Mouse (Mus musculus) forebrain, embryonic 15.5 days (tissue): ENCODE data around the gene Ccl22. TPM values are rescaled to one million over a fixed set of nuclear protein-coding genes. Genes with fewer than 3 reads are reported as not detected.

ENCODE experiments used
- ATAC-seq: fragments of 200-750 bp; cut with Nextera tagmentation; replicated peaks from 2 replicates; pipeline ENCODE4 v1.8.0; 2017; ENCODE audit warnings: mild to moderate bottlenecking, moderate TSS enrichment, moderate library complexity
- H3K27ac ChIP-seq: fragments of 300-500 bp; sonication (generic); replicated peaks from 2 replicates; pipeline ENCODE4 v1.5.1; 2015; ENCODE audit warnings: mild to moderate bottlenecking, inconsistent platforms
- H3K27me3 ChIP-seq: fragments of 300-500 bp; sonication (generic); 2 replicates; pipeline ENCODE4 v1.6.1; 2015; ENCODE audit warnings: inconsistent platforms
- H3K36me3 ChIP-seq: fragments of 300-500 bp; sonication (generic); 2 replicates; pipeline ENCODE4 v1.6.1; 2015; ENCODE audit warnings: mild to moderate bottlenecking, inconsistent platforms
- H3K4me1 ChIP-seq: fragments of 300-500 bp; sonication (generic); 2 replicates; pipeline ENCODE4 v1.6.1; 2015; ENCODE audit warnings: inconsistent platforms
- H3K4me2 ChIP-seq: fragments of 300-500 bp; sonication (generic); replicated peaks from 2 replicates; pipeline ENCODE4 v1.6.1; 2015; ENCODE audit warnings: mild to moderate bottlenecking, inconsistent platforms
- H3K4me3 ChIP-seq: fragments of 300-500 bp; sonication (generic); 2 replicates; pipeline ENCODE4 v1.5.1; 2015; ENCODE audit warnings: mild to moderate bottlenecking, inconsistent platforms
- H3K9ac ChIP-seq: fragments of 300-500 bp; sonication (generic); replicated peaks from 2 replicates; pipeline ENCODE4 v1.6.1; 2015; ENCODE audit warnings: mild to moderate bottlenecking, inconsistent platforms
- H3K9me3 ChIP-seq: fragments of 300-500 bp; sonication (generic); 2 replicates; pipeline ENCODE4 v1.6.1; 2016; ENCODE audit warnings: inconsistent platforms
- WGBS: fragments of 180-500 bp; shearing (Covaris S2); methylation state at CpG from one replicate; pipeline ENCODE4 v1.1.7; 2015; ENCODE audit warnings: mixed read lengths; 5-methylcytosine and 5-hydroxymethylcytosine counted together
- polyA plus RNA-seq: library from polyadenylated mRNA; unstranded; fragments of >200 nt; fragmentation: Nextera tagmentation; extraction: Ambion mirVana; gene quantifications from 2 replicates; pipeline ENCODE4 v1.2.1, GENCODE M21; 2015

The Ccl22 gene
- polyA plus RNA-seq, 1 experiment from 2014 or later = not detected

- Histone ChIP-seq H3K4me3 (no peak overlapping the region), H3K9ac (no peak overlapping the region), H3K9me3 (no peaks in the 10 kb centered on the region), H3K27ac (no peak overlapping the region), H3K36me3 (no peaks in the 10 kb centered on the region), H3K27me3 (no peaks in the 10 kb centered on the region), H3K4me2 (no peak overlapping the region), H3K4me1 (no peaks in the 10 kb centered on the region)
- WGBS = 90% methylated on average over 3 of the region's 3 CpGs
- no peak for ATAC-seq
These were observed 4.8 kb upstream of the Ccl22 start for GRCm38 (mm10) chr8:94740591-94740990.

GRCm38 (mm10) chr8:94741726-94742125 lies 3.7 kb upstream of the Ccl22 start:
- H3K4me1 ChIP-seq = no peaks in the 10 kb centered on the region
- H3K4me2 ChIP-seq = no peak overlapping the region
- H3K27me3 ChIP-seq = no peaks in the 10 kb centered on the region
- H3K27ac ChIP-seq = no peak overlapping the region
- ATAC-seq = no peak
- H3K9ac ChIP-seq = no peak overlapping the region
- H3K4me3 ChIP-seq = no peak overlapping the region
- WGBS = 87% methylated on average over 4 of the region's 4 CpGs
- H3K36me3 ChIP-seq = no peaks in the 10 kb centered on the region
- H3K9me3 ChIP-seq = no peaks in the 10 kb centered on the region

- 92% methylated on average over 5 of the region's 5 CpGs for WGBS
- H3K27ac ChIP-seq = no peak overlapping the region
- no peak for ATAC-seq
These were observed 906 bp upstream of the Ccl22 start for GRCm38 (mm10) chr8:94744484-94744883.

GRCm38 (mm10) chr8:94744972-94745371 lies 418 bp upstream of the Ccl22 start:
- no peak for ATAC-seq
- no peaks in the 10 kb centered on the region for H3K27me3 ChIP-seq
- 79% methylated on average over 9 of the region's 9 CpGs for WGBS

More at GRCm38 (mm10) chr8:94744484-94744883, 906 bp upstream of the Ccl22 start:
- H3K4me1 ChIP-seq = no peaks in the 10 kb centered on the region
- H3K4me3 ChIP-seq = no peak overlapping the region
- H3K9me3 ChIP-seq = no peaks in the 10 kb centered on the region
- no peaks in the 10 kb centered on the region for H3K27me3 ChIP-seq
- H3K36me3 ChIP-seq = no peaks in the 10 kb centered on the region
- no peak overlapping the region for H3K9ac ChIP-seq
- H3K4me2 ChIP-seq = no peak overlapping the region

GRCm38 (mm10) chr8:94746832-94747231 lies 1.4 kb downstream of the Ccl22 start:
- WGBS = 85% methylated on average over 8 of the region's 8 CpGs
- H3K9ac ChIP-seq = no peak overlapping the region
- H3K4me2 ChIP-seq = no peak overlapping the region
- no peaks in the 10 kb centered on the region for H3K9me3 ChIP-seq
- no peaks in the 10 kb centered on the region for H3K4me1 ChIP-seq
- ATAC-seq = no peak
- no peaks in the 10 kb centered on the region for H3K36me3 ChIP-seq
- H3K4me3 ChIP-seq = no peak overlapping the region
- H3K27ac ChIP-seq = no peak overlapping the region
- no peaks in the 10 kb centered on the region for H3K27me3 ChIP-seq

More at GRCm38 (mm10) chr8:94744972-94745371, 418 bp upstream of the Ccl22 start:
- Histone ChIP-seq H3K9me3 (no peaks in the 10 kb centered on the region), H3K27ac (no peak overlapping the region), H3K4me1 (no peaks in the 10 kb centered on the region), H3K4me3 (no peak overlapping the region), H3K36me3 (no peaks in the 10 kb centered on the region), H3K4me2 (no peak overlapping the region), H3K9ac (no peak overlapping the region)

GRCm38 (mm10) chr8:94748363-94748762 lies 3.0 kb downstream of the Ccl22 start:
- 56% methylated on average over 4 of the region's 4 CpGs for WGBS

GRCm38 (mm10) chr8:94749942-94750341 lies 4.6 kb downstream of the Ccl22 start:
- Histone ChIP-seq H3K36me3 (no peaks in the 10 kb centered on the region), H3K4me1 (no peaks in the 10 kb centered on the region), H3K27ac (no peak overlapping the region), H3K4me2 (no peak overlapping the region), H3K27me3 (no peaks in the 10 kb centered on the region), H3K9me3 (no peaks in the 10 kb centered on the region), H3K4me3 (no peak overlapping the region), H3K9ac (no peak overlapping the region)
- WGBS = 65% methylated on average over 3 of the region's 3 CpGs
- ATAC-seq = no peak

More at GRCm38 (mm10) chr8:94748363-94748762, 3.0 kb downstream of the Ccl22 start:
- Histone ChIP-seq H3K9me3 (no peaks in the 10 kb centered on the region), H3K36me3 (no peaks in the 10 kb centered on the region), H3K27me3 (no peaks in the 10 kb centered on the region), H3K4me2 (no peak overlapping the region), H3K9ac (no peak overlapping the region), H3K4me1 (no peaks in the 10 kb centered on the region), H3K27ac (no peak overlapping the region), H3K4me3 (no peak overlapping the region)
- ATAC-seq = no peak

- H3K4me1 ChIP-seq = no peaks in the 10 kb centered on the region
- 90% methylated on average over 10 of the region's 10 CpGs for WGBS
- H3K27me3 ChIP-seq = no peaks in the 10 kb centered on the region
- H3K4me3 ChIP-seq = no peak overlapping the region
- H3K9ac ChIP-seq = no peak overlapping the region
- H3K36me3 ChIP-seq = no peaks in the 10 kb centered on the region
- ATAC-seq = no peak
- H3K9me3 ChIP-seq = no peaks in the 10 kb centered on the region
- H3K4me2 ChIP-seq = no peak overlapping the region
- H3K27ac ChIP-seq = no peak overlapping the region
These were observed 5.8 kb downstream of the Ccl22 start for GRCm38 (mm10) chr8:94751023-94751849.

GRCm38 (mm10) chr8:94754006-94754405 lies 8.6 kb downstream of the Ccl22 start:
- Histone ChIP-seq H3K27me3 (no peaks in the 10 kb centered on the region), H3K27ac (no peak overlapping the region), H3K9ac (no peak overlapping the region), H3K4me2 (no peak overlapping the region), H3K36me3 (no peaks in the 10 kb centered on the region), H3K4me3 (no peak overlapping the region), H3K9me3 (no peaks in the 10 kb centered on the region), H3K4me1 (no peaks in the 10 kb centered on the region)
- no peak for ATAC-seq
- 91% methylated on average over 2 of the region's 2 CpGs for WGBS

GRCm38 (mm10) chr8:94754486-94754885 lies 9.1 kb downstream of the Ccl22 start:
- H3K4me3 ChIP-seq = no peak overlapping the region
- ATAC-seq = no peak
- H3K4me1 ChIP-seq = no peaks in the 10 kb centered on the region
- H3K9ac ChIP-seq = no peak overlapping the region
- no peaks in the 10 kb centered on the region for H3K36me3 ChIP-seq
- no peaks in the 10 kb centered on the region for H3K9me3 ChIP-seq
- no peaks in the 10 kb centered on the region for H3K27me3 ChIP-seq
- WGBS = 79% methylated on average over 2 of the region's 2 CpGs
- H3K27ac ChIP-seq = no peak overlapping the region
- H3K4me2 ChIP-seq = no peak overlapping the region

GRCm38 (mm10) chr8:94767035-94767434 lies 21.6 kb downstream of the Ccl22 start:
- H3K9ac ChIP-seq = no peak overlapping the region
- no peak for ATAC-seq
- H3K4me2 ChIP-seq = no peak overlapping the region
- H3K9me3 ChIP-seq = no peaks in the 10 kb centered on the region
- no peaks in the 10 kb centered on the region; the same call in 1 of the 2 replicates for H3K27me3 ChIP-seq
- H3K4me3 ChIP-seq = no peak overlapping the region
- no peaks in the 10 kb centered on the region for H3K36me3 ChIP-seq
- WGBS = 78% methylated on average over 9 of the region's 9 CpGs
- H3K4me1 ChIP-seq = peaks cover 13% of the 10 kb centered on the region
- H3K27ac ChIP-seq = no peak overlapping the region

- ATAC-seq = no peak; the same call in 1 of the 2 replicates
- H3K27me3 ChIP-seq = no peaks in the 10 kb centered on the region; the same call in 1 of the 2 replicates
These were observed 25.6 kb downstream of the Ccl22 start for GRCm38 (mm10) chr8:94770945-94771344.

More at GRCm38 (mm10) chr8:94770945-94771344, 25.6 kb downstream of the Ccl22 start:
- no peaks in the 10 kb centered on the region for H3K36me3 ChIP-seq
- no peaks in the 10 kb centered on the region for H3K9me3 ChIP-seq
- H3K4me3 ChIP-seq = no peak overlapping the region
- H3K4me1 ChIP-seq = peaks cover 32% of the 10 kb centered on the region
- no peak overlapping the region for H3K4me2 ChIP-seq
- 29% methylated on average over 6 of the region's 6 CpGs for WGBS
- H3K9ac ChIP-seq = no peak overlapping the region
- no peak overlapping the region for H3K27ac ChIP-seq
